Mouse (Mus musculus) stomach, postnatal 0 days (tissue): ENCODE data around the gene Rgs3.

Source experiments
- CTCF ChIP-seq: IDR thresholded peaks from 2 replicates; pipeline ENCODE4 v1.5.1; 2016; ENCODE audit warnings: antibody characterized with exemption, low read depth, mild to moderate bottlenecking, moderate library complexity
- EP300 ChIP-seq: optimal IDR thresholded peaks from 2 replicates; pipeline ENCODE3; 2016; ENCODE audit warnings: antibody characterized with exemption

DNA sequence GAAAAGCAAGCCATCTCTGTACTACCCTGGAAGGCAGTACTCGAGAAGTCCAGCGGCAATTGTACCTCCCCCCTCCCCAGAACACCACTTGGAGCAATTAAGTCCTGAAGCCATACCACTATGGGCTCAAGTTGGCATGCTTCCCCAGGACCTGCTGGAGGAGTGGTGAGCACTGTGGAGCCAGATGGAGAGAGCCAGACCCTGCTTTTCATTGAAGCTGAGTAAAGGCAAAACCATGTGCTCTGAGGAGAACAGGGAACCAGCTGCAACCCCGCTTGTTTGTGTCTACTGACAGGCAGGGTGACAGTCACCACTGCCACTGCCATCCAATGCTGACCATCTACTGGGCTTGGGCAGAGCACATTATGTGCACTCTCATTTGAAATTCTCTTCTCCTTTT lies 17.8 kb upstream of the Rgs3 start:
- TF ChIP-seq EP300: no peak
- TF ChIP-seq CTCF: no peak
